Mouse (Mus musculus) limb, embryonic 15.5 days (tissue): ENCODE data around the gene Igf2bp3. TPM values are rescaled to one million over a fixed set of nuclear protein-coding genes. Genes with fewer than 3 reads are reported as not detected.

ENCODE experiments used
- ATAC-seq: fragments of 200-750 bp; cut with Nextera tagmentation; 2 replicates; pipeline ENCODE4 v1.8.0; 2017; ENCODE audit warnings: low read depth, moderate TSS enrichment; ENCODE audit not compliant: insufficient number of reproducible peaks, low FRiP score, low TSS enrichment
- H3K27ac ChIP-seq: fragments of 300-500 bp; sonication (generic); 2 replicates; pipeline ENCODE4 v1.5.1; 2015; ENCODE audit warnings: moderate library complexity, mild to moderate bottlenecking, inconsistent platforms
- H3K27me3 ChIP-seq: fragments of 300-500 bp; sonication (generic); 2 replicates; pipeline ENCODE4 v1.6.1; 2015; ENCODE audit warnings: inconsistent platforms
- H3K36me3 ChIP-seq: fragments of 300-500 bp; sonication (generic); 2 replicates; pipeline ENCODE4 v1.6.1; 2015; ENCODE audit warnings: inconsistent platforms
- H3K4me1 ChIP-seq: fragments of 300-500 bp; sonication (generic); 2 replicates; pipeline ENCODE4 v1.6.1; 2015; ENCODE audit warnings: inconsistent platforms
- H3K4me2 ChIP-seq: fragments of 300-500 bp; sonication (generic); 2 replicates; pipeline ENCODE4 v1.6.1; 2015; ENCODE audit warnings: mild to moderate bottlenecking, inconsistent platforms
- H3K4me3 ChIP-seq: fragments of 300-500 bp; sonication (generic); 2 replicates; pipeline ENCODE4 v1.5.1; 2015; ENCODE audit warnings: mild to moderate bottlenecking, inconsistent platforms
- H3K9ac ChIP-seq: fragments of 300-500 bp; sonication (generic); 2 replicates; pipeline ENCODE4 v1.6.1; 2015; ENCODE audit warnings: inconsistent platforms
- H3K9me3 ChIP-seq: fragments of 300-500 bp; sonication (generic); 2 replicates; pipeline ENCODE4 v1.6.1; 2016; ENCODE audit warnings: inconsistent platforms
- WGBS: fragments of 180-500 bp; shearing (Covaris S2); methylation state at CpG from one replicate; pipeline ENCODE4 v1.1.7; 2015; 5-methylcytosine and 5-hydroxymethylcytosine counted together
- polyA plus RNA-seq: library from polyadenylated mRNA; unstranded; fragments of >200 nt; fragmentation: Nextera tagmentation; extraction: Ambion mirVana; gene quantifications from 2 replicates; pipeline ENCODE4 v1.2.1, GENCODE M21; 2015

The Igf2bp3 gene
- polyA plus RNA-seq, 1 experiment from 2014 or later = 45.9 TPM

DNA sequence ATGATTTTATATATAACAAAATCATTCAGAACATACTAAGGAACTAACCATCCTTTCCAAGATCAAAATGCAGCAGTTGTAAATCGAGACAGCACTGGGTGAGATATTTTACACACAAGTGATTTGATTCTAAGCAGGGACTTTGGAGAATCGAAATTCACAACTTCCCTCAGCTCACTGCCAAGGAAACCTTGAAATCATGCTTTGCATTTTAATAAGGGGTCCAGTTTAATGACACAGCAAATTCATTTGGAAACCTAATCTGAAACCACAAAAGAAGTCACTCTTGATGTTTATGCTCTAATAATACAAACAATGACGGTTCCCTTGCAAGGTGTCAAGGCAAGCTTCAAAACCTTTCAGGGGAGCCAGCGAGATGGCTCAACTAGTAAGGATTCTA lies 47.4 kb downstream of the Igf2bp3 start:
- Histone ChIP-seq H3K4me2 (no peak overlapping the region), H3K4me1 (peaks cover 16% of the 10 kb centered on the region; the same call in 1 of the 2 replicates), H3K9me3 (no peaks in the 10 kb centered on the region), H3K27me3 (no peaks in the 10 kb centered on the region), H3K4me3 (no peak overlapping the region), H3K9ac (no peak overlapping the region), H3K27ac (no peak overlapping the region), H3K36me3 (no peaks in the 10 kb centered on the region)
- ATAC-seq = no peak
- WGBS = 70% methylated on average over 4 of the region's 4 CpGs

DNA sequence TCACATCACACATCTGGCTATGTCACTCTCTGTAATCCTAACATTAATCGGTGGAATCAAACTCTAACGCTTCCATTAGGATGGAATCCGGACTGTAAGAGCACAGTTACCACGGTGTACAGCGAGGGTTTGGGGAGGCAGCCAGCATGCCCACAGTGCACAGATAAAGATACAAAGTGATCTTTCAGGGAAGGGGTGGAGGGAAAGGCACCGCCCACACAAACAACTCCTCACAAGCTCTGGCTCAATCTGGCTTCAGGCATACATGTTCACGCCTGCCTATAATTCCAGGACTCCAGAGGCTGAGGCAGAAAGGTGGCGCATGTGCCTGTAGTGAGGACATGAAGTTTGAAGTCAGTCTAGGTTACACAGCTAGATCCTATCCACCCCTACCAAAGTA lies 48.4 kb downstream of the Igf2bp3 start:
- Histone ChIP-seq H3K4me2 (no peak overlapping the region), H3K36me3 (no peaks in the 10 kb centered on the region), H3K4me1 (peaks cover 13% of the 10 kb centered on the region; the same call in 1 of the 2 replicates), H3K9me3 (no peaks in the 10 kb centered on the region), H3K27ac (no peak overlapping the region), H3K27me3 (no peaks in the 10 kb centered on the region), H3K4me3 (no peak overlapping the region), H3K9ac (no peak overlapping the region)
- WGBS = 82% methylated on average over 8 of the region's 8 CpGs
- no peak for ATAC-seq

DNA sequence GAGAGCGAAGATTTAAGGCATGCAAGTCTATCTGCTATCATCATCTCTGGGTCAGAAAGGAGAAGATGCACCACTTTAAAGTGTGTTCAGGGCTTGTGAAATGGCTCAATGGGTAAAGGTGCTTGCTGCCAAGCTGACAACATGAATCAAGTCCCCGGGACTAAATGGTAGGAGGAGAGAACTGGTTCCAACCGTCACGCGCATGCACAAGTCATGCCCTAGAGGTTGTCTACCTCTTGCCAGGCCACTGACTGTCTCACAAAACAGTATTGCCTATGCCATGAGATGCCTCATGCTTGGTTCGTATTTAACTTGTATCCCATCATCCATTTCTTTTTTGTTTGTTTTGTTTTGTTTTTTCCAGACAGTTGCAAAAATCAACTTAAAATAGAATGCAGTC lies 48.9 kb downstream of the Igf2bp3 start:
- 92% methylated on average over 6 of the region's 6 CpGs for WGBS
- Histone ChIP-seq H3K4me1 (peaks cover 13% of the 10 kb centered on the region; the same call in 1 of the 2 replicates), H3K36me3 (no peaks in the 10 kb centered on the region), H3K4me3 (no peak overlapping the region), H3K4me2 (no peak overlapping the region), H3K27me3 (no peaks in the 10 kb centered on the region), H3K27ac (no peak overlapping the region), H3K9ac (no peak overlapping the region), H3K9me3 (no peaks in the 10 kb centered on the region)
- no peak for ATAC-seq

DNA sequence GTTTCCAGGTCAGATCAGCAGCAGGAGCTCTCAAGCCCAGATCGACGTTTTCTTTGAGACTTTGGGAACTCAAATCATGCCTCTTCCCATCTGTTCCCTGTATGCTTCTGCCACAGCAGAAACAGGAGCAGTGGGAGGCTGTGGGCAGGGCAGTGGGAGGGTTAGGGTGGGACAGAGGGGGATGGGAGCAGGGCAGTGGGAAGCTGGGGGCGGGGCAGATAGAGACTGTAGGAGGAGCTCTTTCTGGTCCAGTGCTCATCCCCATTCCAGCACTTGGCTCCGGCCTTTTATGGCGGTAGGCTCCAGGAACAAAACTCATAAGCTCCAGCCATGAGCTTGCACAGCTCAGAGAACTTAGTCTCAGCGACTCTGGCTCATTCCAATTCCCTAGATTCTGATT lies 49.7 kb downstream of the Igf2bp3 start:
- H3K9ac ChIP-seq = no peak overlapping the region
- no peaks in the 10 kb centered on the region for H3K9me3 ChIP-seq
- H3K4me3 ChIP-seq = no peak overlapping the region
- H3K4me1 ChIP-seq = peaks cover 13% of the 10 kb centered on the region; the same call in 1 of the 2 replicates
- ATAC-seq = no peak
- no peak overlapping the region for H3K4me2 ChIP-seq
- H3K27me3 ChIP-seq = no peaks in the 10 kb centered on the region
- no peaks in the 10 kb centered on the region for H3K36me3 ChIP-seq
- 43% methylated on average over 6 of the region's 6 CpGs for WGBS
- no peak overlapping the region for H3K27ac ChIP-seq

DNA sequence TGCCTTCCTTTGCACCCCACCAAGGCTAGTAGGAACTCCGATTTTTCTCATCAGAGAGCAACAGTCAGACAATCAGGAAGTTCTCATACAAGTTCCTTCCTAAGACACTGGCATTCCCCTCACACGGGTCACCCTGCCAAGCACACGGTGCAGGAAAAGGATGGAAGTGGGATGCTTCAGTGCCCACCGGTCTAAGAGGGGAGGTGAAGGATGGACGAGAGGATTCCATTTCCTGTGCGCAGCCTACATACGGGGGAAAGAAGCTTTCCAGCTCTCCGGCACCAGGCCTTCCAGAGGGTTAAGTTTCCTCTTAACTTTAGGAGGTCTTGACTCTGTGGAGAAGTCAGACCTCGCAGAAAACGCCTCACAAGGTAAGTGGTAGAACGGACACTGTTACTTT lies 50.1 kb downstream of the Igf2bp3 start:
- Histone ChIP-seq H3K9me3 (no peaks in the 10 kb centered on the region), H3K4me1 (peaks cover 13% of the 10 kb centered on the region; the same call in 1 of the 2 replicates), H3K36me3 (no peaks in the 10 kb centered on the region), H3K9ac (no peak overlapping the region), H3K27ac (no peak overlapping the region), H3K4me3 (no peak overlapping the region), H3K27me3 (no peaks in the 10 kb centered on the region), H3K4me2 (no peak overlapping the region)
- 80% methylated on average over 11 of the region's 11 CpGs for WGBS
- ATAC-seq = no peak

DNA sequence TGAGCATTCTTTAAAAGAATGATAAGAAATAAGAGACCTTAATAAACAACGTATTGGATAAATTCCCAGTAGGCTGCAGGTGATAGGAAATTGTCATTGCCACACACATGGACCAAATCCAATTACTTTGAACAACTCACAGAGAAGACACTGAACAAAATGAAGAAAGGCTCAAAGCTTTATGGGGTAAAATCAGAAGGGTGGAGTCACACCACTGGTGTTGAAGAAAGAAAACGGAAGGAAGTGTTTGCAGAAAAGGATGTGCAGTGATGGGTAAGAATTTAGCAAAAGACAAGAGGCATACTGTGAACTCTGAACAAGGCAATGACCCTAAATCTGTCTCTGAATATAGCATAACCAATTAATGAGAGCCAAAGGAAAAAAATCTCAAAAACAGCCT lies 54.8 kb downstream of the Igf2bp3 start:
- WGBS = 67% methylated on average over 2 of the region's 2 CpGs

DNA sequence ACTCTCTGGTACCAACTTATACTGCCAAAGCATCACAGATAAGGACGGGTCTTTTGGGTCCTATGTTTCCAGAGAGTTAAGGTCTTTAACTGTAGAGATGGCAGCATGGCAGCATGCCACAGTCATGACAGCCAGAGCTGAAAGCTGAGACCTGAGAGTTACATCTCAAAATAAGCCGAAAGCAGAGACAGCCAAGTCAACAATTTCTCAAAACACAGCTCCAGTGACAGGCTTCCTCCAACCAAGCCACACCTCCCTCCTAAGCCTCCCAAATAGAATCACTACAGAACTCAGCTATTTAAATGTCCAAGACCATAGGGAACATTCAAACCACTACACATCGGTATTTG lies 58.0 kb downstream of the Igf2bp3 start:
- Histone ChIP-seq H3K9ac (no peak overlapping the region), H3K4me2 (no peak overlapping the region), H3K27me3 (no peaks in the 10 kb centered on the region), H3K4me1 (0 out of 2 replicates have a peak, but pooled peaks cover 4% of the 10 kb centered on the region), H3K36me3 (no peaks in the 10 kb centered on the region), H3K4me3 (no peak overlapping the region), H3K27ac (no peak overlapping the region), H3K9me3 (no peaks in the 10 kb centered on the region)
- 80% methylated on average over 3 of the region's 3 CpGs for WGBS
- ATAC-seq = no peak

More for the DNA sequence above, 54.8 kb downstream of the Igf2bp3 start:
- no peak overlapping the region for H3K4me2 ChIP-seq
- H3K4me3 ChIP-seq = no peak overlapping the region
- ATAC-seq = no peak
- H3K36me3 ChIP-seq = no peaks in the 10 kb centered on the region
- H3K27me3 ChIP-seq = no peaks in the 10 kb centered on the region
- H3K9me3 ChIP-seq = no peaks in the 10 kb centered on the region
- no peak overlapping the region for H3K9ac ChIP-seq
- no peak overlapping the region for H3K27ac ChIP-seq
- 0 out of 2 replicates have a peak, but pooled peaks cover 6% of the 10 kb centered on the region for H3K4me1 ChIP-seq

DNA sequence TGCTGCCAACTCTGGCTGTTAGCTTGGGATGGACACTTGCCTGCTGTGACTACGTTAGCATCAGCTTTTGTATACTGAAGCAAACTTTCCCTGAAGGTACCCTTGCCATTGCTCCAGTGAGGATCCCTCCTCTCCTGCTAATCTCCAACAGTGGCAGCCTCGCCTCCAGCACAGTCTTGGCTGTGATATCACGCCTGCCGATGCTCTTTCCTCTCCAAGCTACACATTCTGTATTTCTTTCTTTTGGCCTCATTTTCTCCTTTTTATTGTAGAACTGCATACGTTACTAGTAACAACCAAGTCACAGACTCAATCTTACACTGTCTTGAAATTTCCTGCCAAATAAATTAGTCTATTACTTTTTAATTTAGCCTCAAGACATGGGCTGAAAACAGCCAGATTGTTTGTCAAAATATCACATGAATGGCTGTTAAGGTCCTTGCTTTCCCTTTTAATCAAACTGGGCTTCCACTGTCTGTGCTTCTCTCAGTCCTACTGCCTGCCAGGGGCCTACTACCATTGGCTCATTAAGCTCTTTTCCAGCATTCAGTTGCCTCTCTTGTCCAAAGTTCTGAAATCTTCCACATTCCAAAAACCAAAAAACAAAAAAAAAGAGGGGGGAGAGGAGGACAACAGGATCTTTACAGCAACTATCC lies 58.5 kb downstream of the Igf2bp3 start:
- Histone ChIP-seq H3K4me2 (no peak overlapping the region), H3K4me3 (no peak overlapping the region), H3K9ac (no peak overlapping the region), H3K27ac (no peak overlapping the region), H3K27me3 (no peaks in the 10 kb centered on the region), H3K4me1 (0 out of 2 replicates have a peak, but pooled peaks cover 4% of the 10 kb centered on the region), H3K36me3 (no peaks in the 10 kb centered on the region), H3K9me3 (no peaks in the 10 kb centered on the region)
- no peak for ATAC-seq
- 74% methylated on average over 5 of the region's 5 CpGs for WGBS

DNA sequence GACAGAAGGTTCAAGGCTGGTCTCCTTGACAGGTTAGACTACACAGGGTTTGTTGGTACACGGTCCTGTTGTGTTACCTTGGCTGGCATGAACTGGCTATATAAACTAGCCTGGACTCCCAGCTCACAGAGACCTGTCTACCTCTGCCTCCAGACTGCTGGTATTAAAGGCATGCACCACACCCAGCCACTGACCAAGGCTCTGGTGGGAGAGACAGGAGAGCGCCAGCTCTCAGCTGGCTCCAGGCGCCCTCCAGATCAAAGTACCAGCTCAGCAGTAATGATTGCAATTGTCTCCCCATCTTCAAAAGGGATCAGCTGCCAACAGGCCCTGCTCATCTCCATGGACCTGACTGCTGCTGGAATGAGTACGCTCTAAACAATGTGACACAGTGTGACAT lies 63.3 kb downstream of the Igf2bp3 start:
- WGBS = 78% methylated on average over 4 of the region's 4 CpGs
- H3K9me3 ChIP-seq = no peaks in the 10 kb centered on the region
- H3K4me2 ChIP-seq = no peak overlapping the region
- ATAC-seq = no peak
- H3K4me1 ChIP-seq = peaks cover 3% of the 10 kb centered on the region; the same call in 1 of the 2 replicates
- H3K27me3 ChIP-seq = no peaks in the 10 kb centered on the region
- no peak overlapping the region for H3K27ac ChIP-seq
- H3K36me3 ChIP-seq = no peaks in the 10 kb centered on the region
- no peak overlapping the region for H3K4me3 ChIP-seq
- H3K9ac ChIP-seq = no peak overlapping the region

DNA sequence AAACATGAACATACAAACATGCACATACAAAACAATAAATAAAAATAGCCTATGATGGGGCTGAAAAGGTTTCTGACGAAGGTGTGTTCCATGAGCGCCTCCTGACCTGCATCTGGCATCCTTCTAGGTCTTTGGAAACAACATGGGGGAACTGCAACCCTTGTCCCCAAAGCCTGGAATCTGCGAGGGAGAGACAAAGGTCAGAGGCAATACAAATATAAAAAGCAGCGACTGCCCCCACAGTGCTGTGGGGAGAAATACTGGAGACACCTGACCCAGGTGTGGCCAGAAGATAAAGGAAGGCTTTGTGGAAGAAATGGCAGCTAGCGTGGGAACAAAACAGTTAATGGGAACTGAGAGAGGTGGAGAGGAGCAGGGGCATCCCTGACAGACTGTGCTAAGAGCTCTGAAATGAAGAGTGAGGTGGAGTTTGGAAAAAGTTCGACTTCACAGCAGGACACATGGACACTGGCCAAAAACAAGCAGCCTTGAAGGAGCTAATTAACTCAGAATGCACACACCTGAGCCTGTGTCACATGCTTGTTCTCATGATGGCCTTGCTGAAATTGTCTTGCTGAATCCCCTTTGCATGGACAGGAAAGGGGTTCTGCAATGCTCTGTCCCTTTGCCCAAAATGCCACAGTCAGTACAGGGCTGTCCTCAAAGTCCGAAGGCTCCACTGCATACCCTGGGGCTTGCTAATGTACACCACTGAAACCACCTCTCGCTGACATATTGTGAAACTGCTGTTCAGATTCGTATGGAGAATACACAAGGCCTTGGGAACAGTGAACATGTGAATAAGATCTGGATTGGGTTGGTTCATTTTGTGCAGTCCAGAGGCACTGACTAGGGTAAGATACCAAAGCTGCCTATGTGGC lies 64.2 kb downstream of the Igf2bp3 start:
- peaks cover 3% of the 10 kb centered on the region; the same call in 1 of the 2 replicates for H3K4me1 ChIP-seq
- no peaks in the 10 kb centered on the region for H3K36me3 ChIP-seq
- H3K27ac ChIP-seq = no peak overlapping the region
- no peaks in the 10 kb centered on the region for H3K27me3 ChIP-seq
- H3K4me2 ChIP-seq = no peak overlapping the region
- H3K9ac ChIP-seq = no peak overlapping the region
- no peak overlapping the region for H3K4me3 ChIP-seq
- ATAC-seq = no peak
- no peaks in the 10 kb centered on the region for H3K9me3 ChIP-seq
- 73% methylated on average over 9 of the region's 9 CpGs for WGBS

DNA sequence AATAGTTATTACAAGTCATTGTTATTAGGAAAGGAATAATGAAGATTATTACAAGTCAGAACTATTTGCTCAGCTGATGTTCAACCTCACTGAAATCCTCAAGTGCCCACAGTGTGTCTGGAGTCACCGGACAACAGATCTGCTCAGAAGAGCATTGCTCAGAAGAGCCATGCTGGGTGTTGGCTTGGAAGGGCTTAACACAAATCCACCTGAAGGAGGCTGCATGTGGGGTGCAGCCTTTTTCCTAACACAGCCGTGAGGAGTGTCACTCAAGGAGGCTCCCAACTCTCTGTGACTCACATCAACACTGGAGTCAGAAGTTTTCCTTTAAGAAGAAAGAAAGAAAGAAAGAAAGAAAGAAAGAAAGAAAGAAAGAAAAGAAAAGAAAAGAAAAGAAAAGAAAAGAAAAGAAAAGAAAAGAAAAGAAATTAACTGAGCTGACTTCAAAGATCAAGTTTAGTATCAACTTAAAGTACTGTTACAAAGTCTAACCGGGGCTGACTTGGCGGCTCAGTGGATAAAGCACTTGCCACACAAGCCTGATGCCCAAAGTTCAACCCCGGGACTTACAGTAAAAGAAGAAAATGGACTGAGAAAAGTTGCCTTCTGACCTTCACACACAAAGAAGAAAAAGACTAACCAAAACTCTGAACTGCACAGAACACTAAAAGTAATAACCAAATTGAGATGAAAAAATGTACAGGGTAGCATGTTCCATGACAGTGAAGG lies 65.4 kb downstream of the Igf2bp3 start:
- WGBS = 78% methylated on average over 5 of the region's 5 CpGs
- no peaks in the 10 kb centered on the region for H3K9me3 ChIP-seq
- H3K27ac ChIP-seq = no peak overlapping the region
- H3K4me1 ChIP-seq = peaks cover 3% of the 10 kb centered on the region; the same call in 1 of the 2 replicates
- H3K4me2 ChIP-seq = no peak overlapping the region
- H3K27me3 ChIP-seq = no peaks in the 10 kb centered on the region
- H3K9ac ChIP-seq = no peak overlapping the region
- H3K4me3 ChIP-seq = no peak overlapping the region
- no peak for ATAC-seq
- no peaks in the 10 kb centered on the region for H3K36me3 ChIP-seq

DNA sequence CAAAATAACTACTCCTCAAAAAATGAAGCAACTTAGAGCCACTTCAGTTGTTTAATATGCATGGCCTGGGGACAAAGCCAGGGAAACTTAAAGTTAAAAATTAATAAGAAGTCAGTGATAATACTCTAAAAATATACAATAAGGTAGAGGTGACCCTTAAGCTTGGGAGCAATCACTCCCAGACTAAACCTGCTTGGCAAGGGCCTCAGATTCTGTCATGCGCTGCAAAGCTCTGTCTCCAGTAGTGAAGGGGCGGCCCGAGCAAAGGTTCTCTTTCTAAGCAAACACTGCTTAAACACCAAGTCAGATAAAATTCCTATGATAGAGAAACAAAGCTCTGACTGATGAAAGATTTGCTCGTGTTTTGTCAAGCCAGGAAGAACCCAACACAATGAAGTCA lies 66.0 kb downstream of the Igf2bp3 start:
- Histone ChIP-seq H3K9me3 (no peaks in the 10 kb centered on the region), H3K4me2 (no peak overlapping the region), H3K27ac (no peak overlapping the region), H3K36me3 (no peaks in the 10 kb centered on the region), H3K4me1 (peaks cover 6% of the 10 kb centered on the region), H3K4me3 (no peak overlapping the region), H3K27me3 (no peaks in the 10 kb centered on the region), H3K9ac (no peak overlapping the region)
- 77% methylated on average over 4 of the region's 4 CpGs for WGBS
- no peak for ATAC-seq
